Mouse (Mus musculus) gastrocnemius, adult 2 months (tissue): ENCODE measurements around the gene Ptprb. TPM values are rescaled to one million over a fixed set of nuclear protein-coding genes. Genes with fewer than 3 reads are reported as not detected.

Source experiments
- DNase-seq: peaks from one replicate; pipeline ENCODE4 v3.0.0; 2022
- H3K27ac ChIP-seq: fragments of 200-600 bp; 2 replicates; pipeline ENCODE4 v1.8.1; 2022; ENCODE audit warnings: mild to moderate bottlenecking
- H3K4me3 ChIP-seq: fragments of 200-600 bp; 2 replicates; pipeline ENCODE4 v1.8.1; 2022; ENCODE audit warnings: mild to moderate bottlenecking, moderate library complexity
- CTCF ChIP-seq: fragments of 200-600 bp; IDR thresholded peaks from 2 replicates; pipeline ENCODE4 v1.8.1; 2022; ENCODE audit warnings: antibody characterized with exemption, mild to moderate bottlenecking, moderate library complexity
- intact Hi-C: fragments of 180-260 bp; cut with DNase I; formaldehyde crosslinking; loops from one replicate; pipeline ENCODE4 v1.15.1; 2025
- total RNA-seq, 2 experiments: library from RNA; stranded (reverse); gene quantifications; 2 replicates each; pipeline ENCODE4 v1.2.3; 2021

Ptprb gene
- total RNA-seq, 2 experiments from 2014 or later = 22.3 to 32.2 TPM

DNA sequence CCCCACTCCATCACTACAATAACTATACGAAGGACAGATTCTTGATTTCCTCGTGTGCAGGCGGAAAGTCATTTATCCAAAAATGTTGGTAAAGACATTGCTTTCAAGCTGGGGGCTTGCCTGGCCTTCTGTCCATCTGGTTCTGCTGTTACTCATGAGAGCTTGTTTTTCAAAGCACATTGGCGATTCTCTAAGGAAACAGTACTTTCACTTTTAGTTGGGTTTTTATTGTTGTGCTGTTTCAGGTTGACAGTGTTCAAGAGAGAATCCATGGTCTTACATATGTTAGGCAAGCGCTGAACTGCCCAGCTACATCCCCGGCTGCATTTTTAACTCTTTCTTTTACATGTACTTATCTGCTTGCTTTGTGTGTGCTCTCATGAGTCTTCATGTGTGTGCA is 73.7 kb downstream of the Ptprb start:
- no peak for TF ChIP-seq CTCF
- H3K4me3 ChIP-seq = no peak overlapping the region
- intact Hi-C loops = no loop called here
- no peak for DNase-seq
- H3K27ac ChIP-seq = no peak overlapping the region

GRCm38 (mm10) chr10:116350532-116350931 is 75.2 kb downstream of the Ptprb start:
- intact Hi-C loops = no loop called here
- no peak for TF ChIP-seq CTCF
- Histone ChIP-seq H3K27ac (no peak overlapping the region), H3K4me3 (no peak overlapping the region)
- no peak for DNase-seq

DNA sequence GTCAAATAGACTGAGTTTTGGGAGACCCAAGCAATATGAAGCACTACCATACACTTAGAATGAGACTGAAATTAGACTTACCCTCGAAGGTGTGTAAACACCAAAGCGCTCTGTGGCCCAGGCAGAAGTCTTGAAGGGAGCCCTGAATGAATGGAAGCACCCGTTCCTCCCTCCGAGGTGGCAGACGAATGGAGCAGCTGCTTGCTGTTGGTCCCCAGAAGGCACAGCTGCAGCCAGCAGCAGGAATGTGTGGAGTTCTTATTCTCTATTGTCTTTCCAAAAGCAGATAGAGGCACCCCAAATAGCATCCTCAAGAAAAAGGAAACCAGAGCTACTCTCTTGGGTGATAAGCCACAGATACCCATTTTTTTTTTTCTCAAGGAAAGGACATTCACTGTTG is 79.0 kb downstream of the Ptprb start:
- DNase-seq = no peak
- H3K4me3 ChIP-seq = no peak overlapping the region
- TF ChIP-seq CTCF = no peak
- no peak overlapping the region for H3K27ac ChIP-seq
- intact Hi-C loops = no loop called here

GRCm38 (mm10) chr10:116362181-116362580 is 86.9 kb downstream of the Ptprb start:
- intact Hi-C loops = no loop called here
- no peak overlapping the region for H3K27ac ChIP-seq
- no peak overlapping the region for H3K4me3 ChIP-seq
- no peak for TF ChIP-seq CTCF
- no peak for DNase-seq

DNA sequence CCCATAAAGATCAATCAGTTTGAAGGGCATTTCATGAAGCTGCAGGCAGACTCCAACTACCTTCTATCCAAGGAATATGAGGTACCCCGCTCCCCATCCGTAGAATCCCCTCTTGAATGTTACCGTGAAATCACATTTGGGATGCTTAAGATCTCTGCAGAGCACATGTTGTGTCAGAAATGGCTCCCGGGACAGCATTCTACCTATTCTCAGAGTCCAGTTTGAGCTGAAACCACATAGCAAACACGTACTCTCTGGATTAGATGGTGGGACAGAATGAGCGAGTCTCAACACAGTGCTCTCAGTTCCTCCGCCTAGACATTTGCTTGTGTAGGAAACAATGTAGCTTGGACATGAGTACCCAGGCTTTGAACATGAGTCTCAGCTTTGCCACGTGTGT is 87.3 kb downstream of the Ptprb start:
- Histone ChIP-seq H3K4me3 (no peak overlapping the region), H3K27ac (no peak overlapping the region)
- TF ChIP-seq CTCF = no peak
- DNase-seq = no peak
- intact Hi-C loops = no loop called here

DNA sequence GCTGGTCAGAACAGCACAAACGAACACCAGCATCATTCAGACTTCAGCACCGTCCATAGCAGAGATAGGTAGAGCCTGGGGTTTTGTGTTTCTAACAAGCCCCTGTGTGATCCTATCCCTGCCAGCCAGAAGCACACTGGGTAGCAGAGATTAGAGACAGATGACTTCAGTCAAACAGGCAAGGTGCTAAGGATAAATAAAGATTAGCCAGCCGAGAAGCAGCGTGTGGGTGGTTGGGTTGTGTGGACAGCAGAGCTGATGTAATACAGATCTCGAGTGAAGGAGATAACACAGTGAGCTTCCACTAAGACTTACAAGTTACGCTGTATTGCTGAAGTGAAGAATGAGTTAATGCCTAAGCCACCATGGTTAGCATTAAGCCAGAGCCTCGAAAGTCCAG is 89.4 kb downstream of the Ptprb start:
- intact Hi-C loops = no loop called here
- TF ChIP-seq CTCF = no peak
- H3K27ac ChIP-seq = no peak overlapping the region
- no peak for DNase-seq
- no peak overlapping the region for H3K4me3 ChIP-seq

DNA sequence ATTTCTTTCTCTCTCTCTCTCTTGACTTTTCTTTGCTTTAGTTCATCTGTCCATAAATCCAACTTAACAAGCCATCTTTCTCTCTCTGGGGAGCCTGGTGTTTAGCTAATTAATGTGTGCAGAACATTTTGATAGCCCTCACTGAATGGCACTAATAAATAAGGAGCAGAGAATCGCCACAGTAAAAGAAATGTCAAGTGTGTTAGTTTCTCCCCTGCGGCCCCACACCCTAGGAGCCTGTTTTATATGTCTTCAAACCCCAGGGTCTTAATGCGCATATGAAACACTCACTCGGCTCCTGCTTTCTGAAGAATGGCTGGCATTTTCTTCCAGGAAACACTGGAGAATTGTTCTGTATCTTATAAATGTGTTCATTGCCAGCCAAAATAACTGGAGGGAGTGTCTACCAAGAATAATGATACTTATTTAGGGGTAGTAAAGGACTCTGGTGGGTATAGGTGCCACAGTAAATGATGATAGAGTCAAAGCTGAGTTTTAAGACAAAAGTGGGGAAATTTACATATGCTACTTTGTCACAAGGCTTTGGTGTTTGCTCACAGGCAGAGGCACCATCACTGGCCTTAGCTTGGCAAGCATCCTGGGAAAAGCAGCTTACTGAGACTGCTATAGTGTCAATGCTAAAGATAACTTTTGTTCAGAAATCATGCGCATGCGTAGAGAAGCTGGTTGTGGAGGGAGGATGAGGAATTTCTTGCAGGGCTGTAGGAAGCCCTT is 95.8 kb downstream of the Ptprb start:
- Histone ChIP-seq H3K4me3 (no peak overlapping the region), H3K27ac (no peak overlapping the region)
- DNase-seq = no peak
- no peak for TF ChIP-seq CTCF
- intact Hi-C loops = no loop called here

GRCm38 (mm10) chr10:116374111-116374510 is 98.8 kb downstream of the Ptprb start:
- Histone ChIP-seq H3K27ac (no peak overlapping the region), H3K4me3 (no peak overlapping the region)
- no peak for TF ChIP-seq CTCF
- DNase-seq = no peak
- intact Hi-C loops = no loop called here

DNA sequence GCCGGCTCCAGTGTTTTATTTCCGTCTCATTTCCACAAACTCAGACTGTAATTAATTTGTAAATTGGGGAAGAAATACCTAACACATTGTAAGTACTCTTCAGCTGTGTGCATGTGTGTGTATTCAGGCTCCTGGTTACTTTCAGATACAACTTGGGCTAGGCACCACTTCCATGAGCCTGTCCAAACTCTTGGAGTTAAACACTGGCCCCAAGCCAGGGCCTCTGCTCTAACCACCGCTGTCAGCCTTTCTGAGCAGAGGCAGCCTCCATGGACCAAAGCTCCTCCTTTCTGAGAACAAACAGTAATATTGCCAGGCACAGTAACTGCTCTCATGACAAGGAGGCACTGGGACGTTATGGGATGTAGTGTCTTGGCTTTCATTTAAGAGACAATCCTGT is 101.5 kb downstream of the Ptprb start:
- no peak for TF ChIP-seq CTCF
- DNase-seq = no peak
- intact Hi-C loops = no loop called here
- no peak overlapping the region for H3K27ac ChIP-seq
- no peak overlapping the region for H3K4me3 ChIP-seq

DNA sequence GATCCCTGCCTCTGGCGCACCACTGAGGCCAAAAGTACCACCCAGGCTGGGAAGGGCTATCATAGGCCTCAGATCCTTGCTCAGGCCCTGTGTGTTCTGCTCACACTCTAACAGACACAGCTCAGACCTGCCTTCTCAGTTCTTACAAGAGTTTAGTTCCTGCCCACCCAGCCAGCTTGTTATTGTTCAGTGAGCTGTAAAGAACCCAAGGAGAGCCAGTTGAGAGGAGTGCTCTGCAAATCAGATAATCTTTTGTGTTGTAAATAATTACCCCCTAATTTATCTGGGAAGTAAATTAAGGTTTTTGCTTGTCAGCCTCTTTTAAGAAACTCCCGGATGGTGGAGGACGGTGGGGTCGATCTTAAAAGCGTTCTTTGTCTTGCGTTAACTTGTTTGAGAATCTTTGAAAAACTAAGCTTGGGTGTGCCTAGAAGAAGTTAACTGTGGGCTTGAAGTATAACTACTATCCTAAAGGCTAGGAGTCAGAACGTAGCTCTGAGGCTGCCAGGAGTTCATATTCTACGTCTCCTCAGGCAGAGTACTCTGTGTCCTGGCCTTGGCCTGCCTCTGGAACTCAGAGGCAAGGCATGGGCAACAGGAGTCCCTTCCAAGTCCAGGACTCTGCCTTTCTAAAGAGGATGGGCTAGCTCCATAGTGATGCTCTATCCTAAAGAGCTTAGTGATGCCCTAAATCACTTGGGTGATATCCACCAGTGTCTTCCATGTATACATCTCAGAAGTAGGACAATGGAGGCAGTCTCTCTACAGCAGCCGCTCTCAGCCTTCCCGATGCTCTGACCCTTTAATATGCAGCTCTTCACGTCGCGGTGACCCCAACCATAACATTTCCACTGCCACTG is 107.7 kb downstream of the Ptprb start:
- no peak overlapping the region for H3K4me3 ChIP-seq
- intact Hi-C loops = no loop called here
- H3K27ac ChIP-seq = no peak overlapping the region
- DNase-seq = no peak
- TF ChIP-seq CTCF = no peak

DNA sequence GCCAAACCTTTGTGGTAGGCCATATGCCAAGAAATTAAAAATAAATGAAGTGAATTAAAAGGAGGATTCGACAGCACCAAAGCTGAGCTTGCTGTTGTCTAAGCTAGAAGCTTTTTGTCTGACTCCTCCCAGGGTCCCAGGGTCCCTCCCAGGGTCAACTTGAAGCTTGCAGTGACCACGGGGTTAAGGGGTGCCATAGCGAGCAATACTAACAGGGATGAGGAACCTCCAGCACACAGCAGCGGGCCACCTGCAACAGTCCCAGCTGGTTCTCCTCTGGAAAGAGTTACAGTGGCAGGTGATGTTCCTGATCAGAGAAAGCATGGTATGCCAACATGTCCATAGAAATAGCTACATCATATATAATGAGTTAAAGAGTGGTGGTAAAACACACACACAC is 109.1 kb downstream of the Ptprb start:
- no peak overlapping the region for H3K27ac ChIP-seq
- TF ChIP-seq CTCF = no peak
- no peak overlapping the region for H3K4me3 ChIP-seq
- no peak for DNase-seq
- intact Hi-C loops = no loop called here

- no peak for DNase-seq
- Histone ChIP-seq H3K27ac (no peak overlapping the region; the same call in 1 of the 2 replicates), H3K4me3 (no peak overlapping the region)
- no peak for TF ChIP-seq CTCF
- intact Hi-C loops = no loop called here
Observed at GRCm38 (mm10) chr10:116386391-116386885, 111.1 kb downstream of the Ptprb start.

DNA sequence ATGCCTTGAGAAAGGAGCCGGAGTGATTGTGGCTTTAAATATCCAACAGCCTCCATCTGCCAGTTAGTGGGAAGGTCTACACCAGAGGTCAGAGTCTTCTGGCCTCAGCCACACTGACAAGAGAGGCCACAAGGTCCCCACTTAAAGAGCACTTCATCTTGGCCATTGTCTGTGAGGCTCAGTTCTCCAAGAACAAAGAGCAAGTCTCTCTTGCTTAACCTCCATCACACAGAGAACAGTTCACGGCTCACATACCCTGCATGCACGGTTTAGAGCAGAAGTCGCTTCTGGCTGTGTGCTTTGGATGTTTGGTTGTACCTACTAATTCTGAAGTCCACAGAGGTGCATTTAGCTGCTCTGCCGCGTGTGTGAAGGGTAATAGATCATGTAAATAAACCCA is 113.5 kb downstream of the Ptprb start:
- intact Hi-C loops = no loop called here
- TF ChIP-seq CTCF = no peak
- Histone ChIP-seq H3K27ac (no peak overlapping the region), H3K4me3 (no peak overlapping the region)
- no peak for DNase-seq
